Mouse (Mus musculus): ENCODE data around the gene Cdc123.
"Not testable (repeated sequence)": the region's sequence is repeated elsewhere in the genome, so short reads cannot be mapped to it uniquely, and the experiment has no call there.

Cdc123 gene

GRCm38 (mm10) chr2:5844873-5845631 is at the start of gene Cdc123, which contains the start of gene Nudt5:
TSS of gene Cdc123 (minus strand) at chr2:5845164.
TSS of gene Nudt5 (plus strand) at chr2:5845019.
- DNase-seq (ENCODE audit: low spot score in 2 of 2): peak; percentile 88 to 89

GRCm38 (mm10) chr2:5894296-5894695 is 49.3 kb upstream of the Cdc123 start:
- no peak for DNase-seq (ENCODE audit: low spot score in 2 of 2)

- no peak for DNase-seq (ENCODE audit: low spot score in 2 of 2)
Measured at GRCm38 (mm10) chr2:5889412-5889811, 44.4 kb upstream of the Cdc123 start.

DNA sequence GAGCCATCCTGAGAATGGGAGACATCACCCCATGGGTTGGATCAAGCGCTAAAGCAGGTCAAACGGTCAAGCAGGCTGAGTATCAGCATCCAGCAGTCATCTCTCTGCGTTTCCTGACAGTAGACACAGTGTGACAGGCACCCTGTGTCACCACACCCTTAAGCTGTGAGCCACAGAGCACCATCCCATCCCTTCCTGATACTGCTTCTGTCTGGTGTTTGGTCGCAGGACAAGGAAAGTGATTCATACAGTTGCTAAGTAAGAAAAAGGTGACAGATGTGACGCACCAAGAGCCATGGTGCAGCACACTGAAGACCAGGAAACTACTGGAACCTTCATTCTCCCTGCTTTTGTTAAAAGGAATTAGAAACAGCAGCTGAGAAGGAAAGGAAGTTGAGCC is 43.9 kb upstream of the Cdc123 start:
- no peak for DNase-seq (ENCODE audit: low spot score in 2 of 2)

DNA sequence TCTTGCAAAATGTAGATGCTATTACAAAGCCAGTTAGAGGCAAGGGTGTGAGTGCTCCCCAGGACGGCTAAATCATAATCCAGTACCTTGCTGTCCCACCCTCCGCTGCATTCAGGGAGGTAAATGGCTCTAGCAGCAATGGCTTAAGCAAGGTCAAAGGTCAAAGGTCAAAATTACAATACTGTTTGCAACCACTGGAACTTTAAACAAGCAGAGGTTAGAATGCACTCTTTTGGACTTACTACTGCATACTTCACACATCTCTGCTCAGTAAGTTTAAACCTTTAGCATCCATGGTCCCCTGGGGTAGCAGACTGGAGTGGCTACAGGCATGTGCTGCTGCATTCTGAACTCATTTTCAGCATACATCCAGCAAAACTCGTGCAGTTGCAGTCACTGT is 32.5 kb upstream of the Cdc123 start:
- DNase-seq (ENCODE audit: low spot score in 2 of 2): no peak

- DNase-seq (ENCODE audit: low spot score in 2 of 2): no peak
Measured at GRCm38 (mm10) chr2:5869746-5870145, 24.8 kb upstream of the Cdc123 start.

GRCm38 (mm10) chr2:5867681-5868080 is 22.7 kb upstream of the Cdc123 start:
- DNase-seq (ENCODE audit: low spot score in 2 of 2): no peak

GRCm38 (mm10) chr2:5862834-5863233 is 17.9 kb upstream of the Cdc123 start, which contains the start of gene Gm13199:
TSS of gene Gm13199 (minus strand) at chr2:5862934.
- no peak for DNase-seq (ENCODE audit: low spot score in 2 of 2)

DNA sequence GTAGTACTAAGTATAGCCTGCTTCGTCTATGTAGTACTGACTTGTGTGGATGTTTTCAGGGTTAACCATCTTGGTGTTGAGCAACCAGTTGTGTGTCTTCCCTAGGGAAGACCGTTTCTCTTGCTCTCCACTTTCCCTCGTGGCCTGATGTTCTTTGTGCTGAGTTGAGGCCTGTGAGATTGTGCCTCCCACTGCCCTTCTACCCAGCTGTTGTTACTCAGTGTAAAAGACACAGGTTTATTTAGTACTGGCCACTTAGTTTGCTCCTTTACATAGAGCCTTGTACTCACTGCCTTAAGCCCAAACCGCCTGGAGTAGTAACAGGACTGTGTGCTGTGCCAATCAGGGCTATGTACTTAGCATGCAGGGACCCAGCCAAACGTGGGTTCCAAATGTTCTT is 6.9 kb upstream of the Cdc123 start:
- DNase-seq (ENCODE audit: low spot score in 2 of 2): no peak

DNA sequence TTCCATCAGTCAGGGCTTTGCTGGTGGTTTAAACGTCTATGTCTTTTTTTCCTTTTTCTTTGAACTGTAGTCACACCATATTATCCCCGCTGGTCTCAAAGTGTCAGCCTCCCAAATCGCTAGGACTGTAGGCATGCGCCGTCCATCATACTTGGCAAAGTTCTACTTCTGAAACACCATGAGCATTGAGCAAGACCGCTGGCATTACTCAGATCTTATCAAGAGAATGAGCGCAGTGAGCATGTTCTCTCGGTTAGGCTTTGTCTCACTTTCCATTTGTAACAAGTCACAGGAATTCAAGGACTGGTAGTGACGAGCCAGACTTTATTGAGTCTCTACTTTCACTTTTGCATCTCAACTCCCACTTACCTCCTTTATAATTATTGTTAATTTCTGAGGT is 6.2 kb upstream of the Cdc123 start:
- no peak for DNase-seq (ENCODE audit: low spot score in 2 of 2)

DNA sequence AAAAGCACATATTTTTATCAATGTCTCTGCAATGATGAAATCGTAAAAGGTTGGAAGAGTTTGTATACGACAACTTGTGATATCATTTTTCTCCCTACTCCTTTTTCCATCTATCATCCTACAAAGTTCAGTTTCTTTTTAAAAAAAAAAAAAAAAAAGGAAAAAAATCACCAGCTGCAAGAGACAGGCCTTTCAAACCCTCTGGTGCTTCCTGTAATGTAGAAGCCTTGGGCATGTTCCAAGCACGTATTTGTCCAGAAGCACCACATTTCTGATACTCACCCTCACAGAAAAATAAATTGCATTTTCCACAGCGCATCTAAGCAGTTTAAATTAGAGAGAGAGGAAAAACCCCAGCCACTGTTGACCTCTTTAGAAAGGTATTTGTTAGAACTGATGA is 862 bp upstream of the Cdc123 start:
- DNase-seq (ENCODE audit: low spot score in 2 of 2): no peak

GRCm38 (mm10) chr2:5844181-5844872 is 637 bp downstream of the Cdc123 start:
- no peak for DNase-seq (ENCODE audit: low spot score in 2 of 2)

DNA sequence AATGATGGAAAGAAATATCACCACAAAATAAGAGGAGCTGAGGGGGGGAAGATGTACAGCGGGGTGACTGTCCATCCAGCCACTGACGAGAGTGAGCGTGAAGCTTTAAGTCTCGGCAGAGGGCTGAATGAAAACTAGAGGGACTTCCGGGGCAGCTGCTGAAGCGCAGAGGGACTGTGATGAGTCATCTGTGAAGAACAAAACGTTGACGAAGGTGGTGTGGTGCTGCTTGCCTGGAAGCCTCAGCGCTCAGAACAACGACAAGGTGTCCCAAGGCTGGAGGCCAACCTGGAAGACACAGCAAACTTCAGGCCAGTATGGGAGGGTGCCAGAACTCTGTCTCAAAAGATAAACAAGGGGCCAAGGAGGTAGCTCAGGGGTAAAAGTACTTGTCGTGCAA is 4.1 kb downstream of the Cdc123 start:
- no peak for DNase-seq (ENCODE audit: low spot score in 2 of 2)

GRCm38 (mm10) chr2:5825265-5825913 is 19.6 kb downstream of the Cdc123 start:
- no peak for DNase-seq (ENCODE audit: low spot score in 2 of 2)

DNA sequence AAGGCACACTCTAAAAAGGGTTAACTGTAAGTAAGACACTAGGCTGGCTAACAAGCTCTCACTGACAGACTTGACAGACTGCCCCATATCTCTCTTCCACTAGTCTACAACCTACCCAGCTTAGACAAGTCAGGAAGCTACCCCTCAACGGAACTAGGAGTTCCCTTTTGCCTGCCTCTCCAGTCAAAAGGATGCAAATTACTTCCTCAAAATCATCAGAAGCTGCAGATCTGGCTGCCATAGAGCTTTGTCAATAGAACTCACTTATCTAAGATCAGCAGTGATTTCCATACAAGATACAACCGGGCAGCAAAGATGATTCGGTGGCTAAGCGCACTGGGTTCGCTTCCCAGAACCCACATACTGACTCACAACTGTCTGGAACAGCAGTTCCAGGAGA is 20.3 kb downstream of the Cdc123 start:
- DNase-seq (ENCODE audit: low spot score in 2 of 2): no peak

DNA sequence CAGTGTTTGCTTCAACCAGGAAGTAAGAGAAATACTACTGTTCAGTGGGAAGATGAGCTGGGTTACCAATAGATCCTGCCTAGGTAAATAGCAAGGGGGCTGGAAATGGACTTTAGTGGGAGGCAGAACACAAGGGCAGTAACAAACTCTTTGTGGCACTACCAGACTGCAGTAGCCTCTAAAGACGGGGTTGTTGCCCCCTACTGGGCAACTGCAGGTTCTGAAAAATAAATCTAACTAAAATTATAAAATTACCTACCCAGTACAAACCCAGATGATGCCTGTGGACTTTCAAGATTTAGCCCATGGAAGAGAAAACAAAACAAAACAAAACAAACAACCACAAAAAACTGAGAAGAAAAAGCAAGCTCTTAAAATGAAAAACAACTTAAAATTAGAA is 20.8 kb downstream of the Cdc123 start:
- no peak for DNase-seq (ENCODE audit: low spot score in 2 of 2)

DNA sequence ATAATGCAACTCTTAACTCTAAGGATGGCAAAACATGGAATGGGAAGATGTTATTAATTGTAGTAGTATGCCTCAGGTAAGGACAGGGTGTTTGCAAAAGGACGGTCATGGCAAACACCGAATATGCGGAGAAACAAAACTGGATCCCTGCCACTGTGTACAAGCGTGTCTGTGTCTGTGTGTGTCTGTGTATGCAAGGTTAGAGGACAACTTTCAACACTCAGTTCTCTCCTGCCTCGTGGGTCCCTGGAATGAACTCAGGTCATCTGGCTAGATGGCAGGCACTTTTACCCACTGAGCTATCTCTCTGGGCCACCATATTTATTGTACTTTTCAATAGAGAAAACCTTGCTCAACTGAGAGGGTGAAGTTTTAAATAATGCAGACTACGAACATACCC is 22.5 kb downstream of the Cdc123 start:
- no peak for DNase-seq (ENCODE audit: low spot score in 2 of 2)

DNA sequence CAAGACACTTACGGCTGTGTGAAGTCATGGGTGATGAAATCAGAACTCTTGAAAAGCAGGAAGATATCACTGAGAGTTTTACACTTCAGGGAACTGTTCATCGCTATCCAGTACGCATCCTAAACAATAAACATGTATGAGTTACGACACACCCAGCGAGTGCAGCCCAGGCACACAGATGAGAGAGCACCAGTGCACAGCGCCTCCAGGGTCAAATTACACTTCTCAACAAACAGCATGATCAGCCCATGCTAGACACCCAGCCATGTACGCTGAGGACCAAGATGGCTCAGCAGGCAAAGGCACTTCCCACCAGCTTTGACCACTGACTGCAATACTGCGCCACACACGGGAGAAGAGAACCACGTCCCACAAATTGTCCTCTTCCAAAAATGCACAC is 23.7 kb downstream of the Cdc123 start:
- DNase-seq (ENCODE audit: low spot score in 2 of 2): no peak

GRCm38 (mm10) chr2:5811235-5811782 is 33.7 kb downstream of the Cdc123 start:
- DNase-seq (ENCODE audit: low spot score in 2 of 2): no peak

- no peak for DNase-seq (ENCODE audit: low spot score in 2 of 2)
Measured at GRCm38 (mm10) chr2:5810036-5810718, 34.8 kb downstream of the Cdc123 start.

GRCm38 (mm10) chr2:5806201-5806600 is 38.8 kb downstream of the Cdc123 start:
- not testable (repeated sequence) for DNase-seq (ENCODE audit: low spot score in 2 of 2)

DNA sequence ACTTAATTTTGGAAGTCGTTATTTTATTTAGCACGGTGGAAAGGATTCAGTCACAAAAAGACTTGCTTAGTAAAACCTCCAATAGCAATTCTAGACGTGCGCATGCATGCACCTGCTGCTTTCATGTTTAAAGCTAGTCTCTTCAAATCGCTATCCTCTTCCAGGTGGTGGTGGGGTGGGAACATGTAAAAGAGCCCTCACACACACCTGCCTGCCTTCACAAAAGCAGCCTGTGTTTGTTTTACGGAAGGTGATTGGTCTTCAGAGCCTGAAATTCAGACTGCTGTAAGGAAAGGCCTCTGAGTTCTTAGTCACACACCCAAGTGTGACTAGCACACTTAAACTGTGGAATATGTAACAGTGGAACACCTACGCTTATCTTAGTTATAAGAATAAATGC is 39.7 kb downstream of the Cdc123 start:
- no peak for DNase-seq (ENCODE audit: low spot score in 2 of 2)

Measured in frontal cortex, postnatal 10 days (tissue).